Mouse (Mus musculus): ENCODE results near the gene Nucb1. TPM values are rescaled to one million over a fixed set of nuclear protein-coding genes. Genes with fewer than 3 reads are reported as not detected.

Gene Nucb1
- polyA plus RNA-seq, 1 experiment from 2014 or later, result 146 TPM

- Histone ChIP-seq H3K9me3 (replicated peaks) (no peaks in the 10 kb centered on the region), H3K27me3 (replicated peaks) (no peaks in the 10 kb centered on the region), H3K36me3 (peaks cover 60% of the 10 kb centered on the region), H3K4me1 (peaks cover 50% of the 10 kb centered on the region), H3K4me2 (peak overlapping the region; percentile 88), H3K9ac (peak overlapping the region; percentile 93), H3K27ac (peak overlapping the region; percentile 96), H3K4me3 (peak overlapping the region; percentile 87)
- ATAC-seq, result peak; percentile 25
- WGBS (ENCODE audit: insufficient replicate concordance), result 37% methylated on average over 9 of the region's 10 CpGs
Observed at GRCm38 (mm10) chr7:45457204-45458060, 52.8 kb downstream of the Nucb1 start.

GRCm38 (mm10) chr7:45456721-45457203 is 53.4 kb downstream of the Nucb1 start:
- H3K4me1 ChIP-seq, result peaks cover 47% of the 10 kb centered on the region
- peak overlapping the region; percentile 88 for H3K4me2 ChIP-seq
- no peaks in the 10 kb centered on the region for H3K27me3 ChIP-seq (replicated peaks)
- 48% methylated on average over 9 of the region's 9 CpGs for WGBS (ENCODE audit: insufficient replicate concordance)
- no peak for ATAC-seq
- peak overlapping the region; percentile 87 for H3K4me3 ChIP-seq
- peak overlapping the region; percentile 93; the same call in 1 of the 2 replicates for H3K9ac ChIP-seq
- peaks cover 53% of the 10 kb centered on the region for H3K36me3 ChIP-seq
- H3K27ac ChIP-seq, result peak overlapping the region; percentile 96
- H3K9me3 ChIP-seq (replicated peaks), result no peaks in the 10 kb centered on the region

GRCm38 (mm10) chr7:45455932-45456696 is 54.1 kb downstream of the Nucb1 start:
- H3K4me3 ChIP-seq, result no peak overlapping the region
- 0 out of 2 replicates have a peak overlapping the region, but pooled peaks have one; percentile 88 for H3K4me2 ChIP-seq
- H3K27ac ChIP-seq, result peak overlapping the region; percentile 96
- peaks cover 50% of the 10 kb centered on the region for H3K36me3 ChIP-seq
- no peak for ATAC-seq
- H3K9ac ChIP-seq, result no peak overlapping the region
- H3K9me3 ChIP-seq (replicated peaks), result no peaks in the 10 kb centered on the region
- WGBS (ENCODE audit: insufficient replicate concordance), result 77% methylated on average over 13 of the region's 13 CpGs
- H3K4me1 ChIP-seq, result peaks cover 47% of the 10 kb centered on the region
- H3K27me3 ChIP-seq (replicated peaks), result no peaks in the 10 kb centered on the region

- H3K9ac ChIP-seq, result no peak overlapping the region
- ATAC-seq, result no peak
- peaks cover 38% of the 10 kb centered on the region for H3K4me1 ChIP-seq
- 89% methylated on average over 15 of the region's 15 CpGs for WGBS (ENCODE audit: insufficient replicate concordance)
- H3K27ac ChIP-seq, result no peak overlapping the region
- H3K36me3 ChIP-seq, result peaks cover 46% of the 10 kb centered on the region
- no peak overlapping the region for H3K4me2 ChIP-seq
- H3K27me3 ChIP-seq (replicated peaks), result no peaks in the 10 kb centered on the region
- H3K4me3 ChIP-seq, result no peak overlapping the region
- H3K9me3 ChIP-seq (replicated peaks), result no peaks in the 10 kb centered on the region
Observed at GRCm38 (mm10) chr7:45454971-45455370, 55.2 kb downstream of the Nucb1 start.

- Histone ChIP-seq H3K36me3 (peaks cover 32% of the 10 kb centered on the region), H3K27me3 (replicated peaks) (no peaks in the 10 kb centered on the region), H3K4me1 (peaks cover 34% of the 10 kb centered on the region), H3K9ac (no peak overlapping the region), H3K9me3 (replicated peaks) (no peaks in the 10 kb centered on the region), H3K27ac (0 out of 2 replicates have a peak overlapping the region, but pooled peaks have one; percentile 12), H3K4me3 (no peak overlapping the region), H3K4me2 (peak overlapping the region; percentile 20)
- ATAC-seq, result peak; percentile 81
- WGBS (ENCODE audit: insufficient replicate concordance), result 51% methylated on average over 23 of the region's 23 CpGs
Observed at GRCm38 (mm10) chr7:45451344-45451982, 58.7 kb downstream of the Nucb1 start.

- H3K27me3 ChIP-seq (replicated peaks), result no peaks in the 10 kb centered on the region
- WGBS (ENCODE audit: insufficient replicate concordance), result 72% methylated on average over 1 of the region's 1 CpGs
- H3K4me3 ChIP-seq, result no peak overlapping the region
- no peak for ATAC-seq
- H3K36me3 ChIP-seq, result peaks cover 26% of the 10 kb centered on the region
- no peaks in the 10 kb centered on the region for H3K9me3 ChIP-seq (replicated peaks)
- H3K27ac ChIP-seq, result no peak overlapping the region
- no peak overlapping the region for H3K4me2 ChIP-seq
- peaks cover 30% of the 10 kb centered on the region for H3K4me1 ChIP-seq
- no peak overlapping the region for H3K9ac ChIP-seq
Observed at GRCm38 (mm10) chr7:45449974-45450373, 60.2 kb downstream of the Nucb1 start.

GRCm38 (mm10) chr7:45447325-45447990 is 62.7 kb downstream of the Nucb1 start:
- peak overlapping the region; percentile 61 for H3K9ac ChIP-seq
- H3K9me3 ChIP-seq (replicated peaks), result no peaks in the 10 kb centered on the region
- H3K36me3 ChIP-seq, result peaks cover 12% of the 10 kb centered on the region
- H3K4me3 ChIP-seq, result peak overlapping the region; percentile 37
- H3K27me3 ChIP-seq (replicated peaks), result no peaks in the 10 kb centered on the region
- peak overlapping the region; percentile 64 for H3K4me2 ChIP-seq
- peaks cover 37% of the 10 kb centered on the region for H3K4me1 ChIP-seq
- WGBS (ENCODE audit: insufficient replicate concordance), result 20% methylated on average over 11 of the region's 11 CpGs
- peak overlapping the region; percentile 42; the same call in 1 of the 2 replicates for H3K27ac ChIP-seq
- peak; percentile 55 for ATAC-seq

GRCm38 (mm10) chr7:45446589-45446988 is 63.6 kb downstream of the Nucb1 start:
- no peak overlapping the region for H3K4me3 ChIP-seq
- H3K4me1 ChIP-seq, result peaks cover 32% of the 10 kb centered on the region
- ATAC-seq, result no peak
- H3K27me3 ChIP-seq (replicated peaks), result no peaks in the 10 kb centered on the region
- H3K27ac ChIP-seq, result no peak overlapping the region
- no peak overlapping the region for H3K4me2 ChIP-seq
- H3K9ac ChIP-seq, result no peak overlapping the region
- H3K9me3 ChIP-seq (replicated peaks), result no peaks in the 10 kb centered on the region
- peaks cover 13% of the 10 kb centered on the region for H3K36me3 ChIP-seq

- 46% methylated on average over 22 of the region's 22 CpGs for WGBS (ENCODE audit: insufficient replicate concordance)
- H3K4me2 ChIP-seq, result no peak overlapping the region
- no peak overlapping the region for H3K9ac ChIP-seq
- no peaks in the 10 kb centered on the region for H3K27me3 ChIP-seq (replicated peaks)
- peaks cover 25% of the 10 kb centered on the region for H3K4me1 ChIP-seq
- H3K9me3 ChIP-seq (replicated peaks), result no peaks in the 10 kb centered on the region
- H3K36me3 ChIP-seq, result peaks cover 26% of the 10 kb centered on the region
- H3K4me3 ChIP-seq, result no peak overlapping the region
- no peak overlapping the region for H3K27ac ChIP-seq
- no peak for ATAC-seq
Observed at GRCm38 (mm10) chr7:45443526-45444420, 66.4 kb downstream of the Nucb1 start.
